Mouse (Mus musculus) neural tube, embryonic 12.5 days (tissue): ENCODE results near the gene Nmb. TPM values are rescaled to one million over a fixed set of nuclear protein-coding genes. Genes with fewer than 3 reads are reported as not detected.

Experiments used
- polyA plus RNA-seq: library from polyadenylated mRNA; unstranded; fragments of >200 nt; fragmentation: Nextera tagmentation; extraction: Ambion mirVana; gene quantifications from 2 replicates; pipeline ENCODE4 v1.2.1, GENCODE M21; 2016

Gene Nmb
- polyA plus RNA-seq, 1 experiment from 2014 or later: 7.4 TPM

Other genes starting within 250 kb of the Nmb start
- gene Crtc3, start 216.2 kb downstream of the Nmb start, polyA plus RNA-seq: 14.6 and 18.0 TPM in 2 replicates
- 26.9 and 27.3 TPM in 2 replicates for gene Iqgap1, start 79.1 kb downstream of the Nmb start, polyA plus RNA-seq
- 4.9 and 6.0 TPM in 2 replicates for gene Zscan2, start 44.2 kb downstream of the Nmb start, polyA plus RNA-seq
- 39.6 and 42.0 TPM in 2 replicates for gene Wdr73, start 3.8 kb downstream of the Nmb start, polyA plus RNA-seq
- 170 and 176 TPM in 2 replicates for gene Sec11a, start 42.7 kb upstream of the Nmb start, polyA plus RNA-seq
- gene Zfp592, start 88.6 kb upstream of the Nmb start, polyA plus RNA-seq: 9.7 and 14.2 TPM in 2 replicates
- 0.25 and 0.52 TPM in 2 replicates for gene Alpk3, start 152.5 kb upstream of the Nmb start, polyA plus RNA-seq
- not detected in 2 replicates for gene Slc28a1, start 209.7 kb upstream of the Nmb start, polyA plus RNA-seq